Mouse (Mus musculus) embryo, embryonic 10.5 days (tissue): Measurements from ENCODE around the gene L1cam.

Experiments
- DNase-seq: peaks from one replicate; pipeline ENCODE4 v3.0.0-alpha.2; 2015; ENCODE audit warnings: low spot score

Gene L1cam

GRCm38 (mm10) chrX:73877014-73877413 lies 18.9 kb downstream of the L1cam start:
- DNase-seq, result no peak

- DNase-seq, result no peak
Observed at GRCm38 (mm10) chrX:73875881-73876280, 20.0 kb downstream of the L1cam start.

GRCm38 (mm10) chrX:73871956-73872355 lies 23.9 kb downstream of the L1cam start:
- no peak for DNase-seq

GRCm38 (mm10) chrX:73871474-73871873 lies 24.4 kb downstream of the L1cam start:
- DNase-seq, result no peak

GRCm38 (mm10) chrX:73869334-73869733 lies 26.6 kb downstream of the L1cam start:
- peak; percentile 69 for DNase-seq

GRCm38 (mm10) chrX:73867852-73868251 lies 28.1 kb downstream of the L1cam start:
- no peak for DNase-seq

- DNase-seq, result peak; percentile 9
Observed at GRCm38 (mm10) chrX:73867256-73867655, 28.6 kb downstream of the L1cam start.

- DNase-seq, result peak; percentile 73
Observed at GRCm38 (mm10) chrX:73864692-73865091, 31.2 kb downstream of the L1cam start.

GRCm38 (mm10) chrX:73855087-73855408 lies 40.9 kb downstream of the L1cam start:
- DNase-seq, result no peak

- no peak for DNase-seq
Observed at GRCm38 (mm10) chrX:73854326-73855086, 41.4 kb downstream of the L1cam start.

GRCm38 (mm10) chrX:73836691-73837090 lies 59.2 kb downstream of the L1cam start:
- no peak for DNase-seq

- no peak for DNase-seq
Observed at GRCm38 (mm10) chrX:73835731-73836130, 60.2 kb downstream of the L1cam start.

GRCm38 (mm10) chrX:73824185-73825151 lies 71.4 kb downstream of the L1cam start, which contains the start of gene Pdzd4:
Pdzd4 (minus strand) TSS chrX:73824969.
- DNase-seq, result peak; percentile 57

GRCm38 (mm10) chrX:73823747-73824146 lies 72.2 kb downstream of the L1cam start:
- peak; percentile 35 for DNase-seq

GRCm38 (mm10) chrX:73816596-73817314 lies 79.2 kb downstream of the L1cam start:
- DNase-seq, result no peak

GRCm38 (mm10) chrX:73815072-73815471 lies 80.8 kb downstream of the L1cam start:
- peak; percentile 71 for DNase-seq

GRCm38 (mm10) chrX:73805814-73806213 lies 90.1 kb downstream of the L1cam start:
- peak; percentile 26 for DNase-seq
